In genomic region chr14:26042611-26043010, GRCm38 (mm10) we compare ENCODE assay signal across 9 mouse cellular contexts. TPM values are rescaled to one million over a fixed set of nuclear protein-coding genes. Genes with fewer than 3 reads are reported as not detected.
DNase-seq lines count a peak whose midpoint lies in the region; ATAC-seq and TF ChIP-seq lines count a peak whose summit lies in the region.
"Not testable (repeated sequence)": the region's sequence is repeated elsewhere in the genome, so short reads cannot be mapped to it uniquely, and the experiment has no call there.
"Had no signal": no experiment of that assay in that cellular context is flagged by ENCODE, and none has a peak within 500 bp of the region (broad histone marks: within the 10 kb centered on the region; RNA-seq: fewer than 3 reads in every experiment).

Gene Gm9780, minus strand, starts transcription at chr14:26042711.

- TF ChIP-seq POLR2A in small intestine, adult 2 months (IDR thresholded peaks at IDR 0.05; ENCODE audit: low read depth, low read length) = not testable (repeated sequence)

- not testable (repeated sequence) for H3K36me3 ChIP-seq in heart, postnatal 0 days (replicated peaks; ENCODE audit: control insufficient read depth, insufficient read depth, low read length); hindbrain, postnatal 0 days (ENCODE audit: insufficient read depth, low read length); kidney, embryonic 15.5 days; limb, embryonic 15.5 days; small intestine, adult 2 months (ENCODE audit: control insufficient read depth, insufficient read depth, low read length)

- H3K9me3 ChIP-seq in heart, postnatal 0 days (replicated peaks; ENCODE audit: control insufficient read depth, low read length); hindbrain, postnatal 0 days (ENCODE audit: low read length); kidney, embryonic 15.5 days (replicated peaks); limb, embryonic 15.5 days: not testable (repeated sequence)

- H3K4me1 ChIP-seq in heart, postnatal 0 days (ENCODE audit: control insufficient read depth, insufficient read depth); hindbrain, postnatal 0 days (ENCODE audit: insufficient read depth, low read length); kidney, embryonic 15.5 days; limb, embryonic 15.5 days; small intestine, adult 2 months (ENCODE audit: control insufficient read depth, insufficient read depth, insufficient read length, low read length): not testable (repeated sequence)

- not testable (repeated sequence) for DNase-seq in adrenal gland, postnatal 36 days; gastrocnemius, postnatal 4 days (ENCODE audit: low spot score in 2 of 2); heart, postnatal 0 days (ENCODE audit: low spot score); hindbrain, postnatal 0 days (ENCODE audit: low spot score); thymus, postnatal 0 days (ENCODE audit: low spot score)

- H3K4me2 ChIP-seq in heart, postnatal 0 days (ENCODE audit: low read depth, low read length); hindbrain, postnatal 0 days (ENCODE audit: low read depth, low read length); kidney, embryonic 15.5 days; limb, embryonic 15.5 days: not testable (repeated sequence)

- not testable (repeated sequence) for TF ChIP-seq EP300 in heart, postnatal 0 days (IDR thresholded peaks at IDR 0.05; ENCODE audit: low read depth)

- no CpG with 5 or more reads among the region's 26 CpGs for WGBS in heart, postnatal 0 days
- WGBS in hindbrain, postnatal 0 days = no CpG with 5 or more reads among the region's 26 CpGs
- WGBS in kidney, embryonic 15.5 days = no CpG with 5 or more reads among the region's 26 CpGs
- no CpG with 5 or more reads among the region's 26 CpGs for WGBS in limb, embryonic 15.5 days
- no CpG with 5 or more reads among the region's 26 CpGs for WGBS in small intestine, adult 2 months

- not testable (repeated sequence) for H3K27ac ChIP-seq in heart, postnatal 0 days (ENCODE audit: low read depth); hindbrain, postnatal 0 days; kidney, embryonic 15.5 days; limb, embryonic 15.5 days; small intestine, adult 2 months (ENCODE audit: insufficient read depth, low read depth, low read length)

- ATAC-seq in heart, postnatal 0 days (ENCODE audit: insufficient read depth, low read depth); hindbrain, postnatal 0 days; kidney, embryonic 15.5 days (replicated peaks; ENCODE audit: low FRiP score); limb, embryonic 15.5 days (ENCODE audit: insufficient number of reproducible peaks, low FRiP score, low TSS enrichment, low read depth): not testable (repeated sequence)

- TF ChIP-seq CTCF in heart, postnatal 0 days (IDR thresholded peaks at IDR 0.05; ENCODE audit: low read depth); hindbrain, postnatal 0 days (IDR thresholded peaks at IDR 0.05; ENCODE audit: low read depth); small intestine, adult 2 months (IDR thresholded peaks at IDR 0.05; ENCODE audit: extremely low read depth, insufficient read length, insufficient replicate concordance, low read depth, low read length): not testable (repeated sequence)

- not testable (repeated sequence) for H3K4me3 ChIP-seq in heart, postnatal 0 days (ENCODE audit: low read depth, low read length); hindbrain, postnatal 0 days (ENCODE audit: low read length); kidney, embryonic 15.5 days (replicated peaks); limb, embryonic 15.5 days; small intestine, adult 2 months (ENCODE audit: low read depth, low read length)

- not testable (repeated sequence) for H3K9ac ChIP-seq in heart, postnatal 0 days (replicated peaks; ENCODE audit: low read depth, low read length); hindbrain, postnatal 0 days (replicated peaks; ENCODE audit: low read length); kidney, embryonic 15.5 days; limb, embryonic 15.5 days

- not testable (repeated sequence) for H3K27me3 ChIP-seq in heart, postnatal 0 days (ENCODE audit: control insufficient read depth, insufficient read depth, low read length); hindbrain, postnatal 0 days (ENCODE audit: insufficient read depth, low read length); kidney, embryonic 15.5 days; limb, embryonic 15.5 days; small intestine, adult 2 months (ENCODE audit: control insufficient read depth, insufficient read depth, low read length)

RNA-seq across cellular contexts. Expression of gene Gm9780, which starts in this region (rescaled TPM):
- total RNA-seq in adrenal gland, postnatal 36 days (2021) = 10 to 100 TPM; 14.8 to 19.4 TPM
- total RNA-seq in gastrocnemius, postnatal 4 days (2021) = 10 to 100 TPM; 40.6 to 46.5 TPM
- 99.6 and 106 TPM in 2 replicates for total RNA-seq in heart, postnatal 0 days (2014; rRNA removed; ENCODE audit: low replicate concordance)
- 24.3 and 38.1 TPM in 2 replicates for polyA plus RNA-seq in heart, postnatal 0 days (2015; fragmentation: Nextera tagmentation; extraction: Ambion mirVana)
- total RNA-seq in hindbrain, postnatal 0 days (2014; rRNA removed) = 32.6 and 35.0 TPM in 2 replicates
- 16.2 and 19.4 TPM in 2 replicates for polyA plus RNA-seq in hindbrain, postnatal 0 days (2015; fragmentation: Nextera tagmentation; extraction: Ambion mirVana)
- 22.3 and 36.1 TPM in 2 replicates for polyA plus RNA-seq in kidney, embryonic 15.5 days (2015; fragmentation: Nextera tagmentation; extraction: Ambion mirVana)
- polyA plus RNA-seq in limb, embryonic 15.5 days (2015; fragmentation: Nextera tagmentation; extraction: Ambion mirVana) = 52.7 and 64.5 TPM in 2 replicates
- polyA plus RNA-seq in small intestine, adult 2 months (2012; rRNA removed) = 51.0 and 166 TPM in 2 replicates
- 13.4 and 19.4 TPM in 2 replicates for polyA plus RNA-seq in thymus, postnatal 0 days (2015; fragmentation: Nextera tagmentation; extraction: Ambion mirVana)
- polyA plus RNA-seq: limb, embryonic 12.5 days had no signal
